Mouse (Mus musculus) C2C12 (cell line): Measurements from ENCODE around the gene Mrps23.

Source experiments
- CTCF ChIP-seq: IDR thresholded peaks from one replicate; pipeline ENCODE4 v1.5.1; 2011; ENCODE audit not compliant: control insufficient read depth, insufficient read depth, insufficient read length
- FOSL1 ChIP-seq: IDR thresholded peaks from one replicate; pipeline ENCODE4 v1.8.0; 2011; ENCODE audit warnings: mild to moderate bottlenecking, low read length; ENCODE audit not compliant: poor library complexity, insufficient read depth, severe bottlenecking
- MAX ChIP-seq: IDR thresholded peaks from one replicate; pipeline ENCODE4 v1.6.1; 2011; ENCODE audit warnings: mild to moderate bottlenecking, control low read depth
- MYOD1 ChIP-seq: IDR thresholded peaks from one replicate; pipeline ENCODE4 v1.6.1; 2011; ENCODE audit warnings: low read depth; ENCODE audit not compliant: control insufficient read depth, insufficient read length

DNA sequence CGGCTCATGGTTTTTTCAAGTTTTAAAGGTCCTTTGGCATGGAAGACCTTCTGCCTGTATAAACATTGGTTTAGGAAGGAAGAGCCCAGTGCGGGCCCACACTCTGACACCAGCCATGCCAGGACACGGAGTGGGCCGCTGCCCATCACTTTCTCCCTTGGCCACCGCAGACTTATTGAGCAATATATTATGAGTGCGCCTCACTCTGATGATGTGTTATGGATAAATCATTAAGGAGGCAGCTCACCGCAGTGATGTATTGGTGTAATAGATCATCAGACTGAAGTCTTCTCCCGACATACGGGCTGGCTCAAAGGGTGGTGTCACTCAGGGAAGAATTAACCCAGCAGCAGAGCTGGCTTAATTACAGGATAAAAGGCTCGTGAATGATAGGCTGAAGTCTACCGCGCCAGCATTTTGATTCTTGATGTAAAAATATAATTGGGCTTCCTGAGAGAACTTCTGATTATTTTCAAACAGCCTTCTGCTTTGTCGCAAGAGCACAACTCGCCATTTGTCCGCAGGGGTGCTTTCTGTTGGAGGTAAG lies 17.8 kb downstream of the Mrps23 start:
- TF ChIP-seq MAX = no peak
- TF ChIP-seq CTCF = no peak
- TF ChIP-seq FOSL1 = no peak
- no peak for TF ChIP-seq MYOD1
